Mouse (Mus musculus) embryonic facial prominence, embryonic 15.5 days (tissue): ENCODE measurements around the gene Eps8. TPM values are rescaled to one million over a fixed set of nuclear protein-coding genes. Genes with fewer than 3 reads are reported as not detected.

Experiments
- ATAC-seq: fragments of 200-750 bp; cut with Nextera tagmentation; 2 replicates; pipeline ENCODE4 v1.8.0; 2017; ENCODE audit warnings: low read depth, moderate TSS enrichment; ENCODE audit not compliant: insufficient number of reproducible peaks, low FRiP score, low TSS enrichment
- H3K27ac ChIP-seq: fragments of 300-500 bp; sonication (generic); replicated peaks from 2 replicates; pipeline ENCODE4 v1.5.1; 2015; ENCODE audit warnings: mild to moderate bottlenecking, inconsistent platforms
- H3K27me3 ChIP-seq: fragments of 300-500 bp; sonication (generic); 2 replicates; pipeline ENCODE4 v1.6.1; 2015; ENCODE audit warnings: inconsistent platforms
- H3K36me3 ChIP-seq: fragments of 300-500 bp; sonication (generic); 2 replicates; pipeline ENCODE4 v1.6.1; 2015; ENCODE audit warnings: mild to moderate bottlenecking, inconsistent platforms
- H3K4me1 ChIP-seq: fragments of 300-500 bp; sonication (generic); 2 replicates; pipeline ENCODE4 v1.6.1; 2015; ENCODE audit warnings: inconsistent platforms
- H3K4me2 ChIP-seq: fragments of 300-500 bp; sonication (generic); replicated peaks from 2 replicates; pipeline ENCODE4 v1.6.1; 2015; ENCODE audit warnings: mild to moderate bottlenecking, inconsistent platforms
- H3K4me3 ChIP-seq: fragments of 300-500 bp; sonication (generic); replicated peaks from 2 replicates; pipeline ENCODE4 v1.5.1; 2015; ENCODE audit warnings: mild to moderate bottlenecking, inconsistent platforms
- H3K9ac ChIP-seq: fragments of 300-500 bp; sonication (generic); 2 replicates; pipeline ENCODE4 v1.6.1; 2015; ENCODE audit warnings: inconsistent platforms
- H3K9me3 ChIP-seq: fragments of 300-500 bp; sonication (generic); replicated peaks from 2 replicates; pipeline ENCODE4 v1.6.1; 2016; ENCODE audit warnings: inconsistent platforms
- WGBS: fragments of 180-500 bp; shearing (Covaris S2); methylation state at CpG from one replicate; pipeline ENCODE4 v1.1.7; 2015; 5-methylcytosine and 5-hydroxymethylcytosine counted together
- polyA plus RNA-seq: library from polyadenylated mRNA; unstranded; fragments of >200 nt; fragmentation: Nextera tagmentation; extraction: Ambion mirVana; gene quantifications from 2 replicates; pipeline ENCODE4 v1.2.1, GENCODE M21; 2015

Eps8 gene
- polyA plus RNA-seq, 1 experiment from 2014 or later: 30.9 TPM

GRCm38 (mm10) chr6:137664936-137665335 is 10.3 kb upstream of the Eps8 start:
- Histone ChIP-seq H3K27ac (peak overlapping the region; percentile 45), H3K9me3 (no peaks in the 10 kb centered on the region), H3K4me3 (no peak overlapping the region), H3K4me2 (no peak overlapping the region), H3K36me3 (no peaks in the 10 kb centered on the region), H3K4me1 (no peaks in the 10 kb centered on the region), H3K9ac (no peak overlapping the region), H3K27me3 (no peaks in the 10 kb centered on the region)
- ATAC-seq: no peak
- 53% methylated on average over 3 of the region's 3 CpGs for WGBS

- Histone ChIP-seq H3K27me3 (no peaks in the 10 kb centered on the region), H3K27ac (no peak overlapping the region), H3K9ac (no peak overlapping the region), H3K4me3 (no peak overlapping the region), H3K4me1 (no peaks in the 10 kb centered on the region), H3K9me3 (no peaks in the 10 kb centered on the region), H3K4me2 (no peak overlapping the region), H3K36me3 (no peaks in the 10 kb centered on the region)
- ATAC-seq: no peak
- WGBS: 81% methylated on average over 23 of the region's 23 CpGs
Measured at GRCm38 (mm10) chr6:137661583-137662365, 7.1 kb upstream of the Eps8 start.

GRCm38 (mm10) chr6:137658426-137659088 is 3.9 kb upstream of the Eps8 start:
- Histone ChIP-seq H3K4me2 (no peak overlapping the region), H3K27ac (no peak overlapping the region), H3K36me3 (no peaks in the 10 kb centered on the region), H3K4me3 (no peak overlapping the region), H3K4me1 (no peaks in the 10 kb centered on the region), H3K9me3 (no peaks in the 10 kb centered on the region), H3K27me3 (no peaks in the 10 kb centered on the region), H3K9ac (no peak overlapping the region)
- no peak for ATAC-seq
- 79% methylated on average over 12 of the region's 12 CpGs for WGBS

GRCm38 (mm10) chr6:137657203-137657602 is 2.5 kb upstream of the Eps8 start:
- no peak overlapping the region for H3K9ac ChIP-seq
- H3K4me1 ChIP-seq: no peaks in the 10 kb centered on the region
- no peaks in the 10 kb centered on the region for H3K36me3 ChIP-seq
- H3K27ac ChIP-seq: no peak overlapping the region
- 60% methylated on average over 6 of the region's 6 CpGs for WGBS
- ATAC-seq: no peak
- H3K4me2 ChIP-seq: no peak overlapping the region
- H3K4me3 ChIP-seq: no peak overlapping the region
- H3K27me3 ChIP-seq: no peaks in the 10 kb centered on the region
- H3K9me3 ChIP-seq: no peaks in the 10 kb centered on the region

GRCm38 (mm10) chr6:137649528-137649927 is 5.1 kb downstream of the Eps8 start:
- Histone ChIP-seq H3K4me2 (peak overlapping the region; percentile 87), H3K9ac (no peak overlapping the region), H3K4me3 (peak overlapping the region; percentile 86), H3K27me3 (no peaks in the 10 kb centered on the region), H3K36me3 (no peaks in the 10 kb centered on the region), H3K27ac (no peak overlapping the region), H3K4me1 (peaks cover 6% of the 10 kb centered on the region; the same call in 1 of the 2 replicates), H3K9me3 (no peaks in the 10 kb centered on the region)
- ATAC-seq: no peak
- 17% methylated on average over 7 of the region's 7 CpGs for WGBS

- H3K36me3 ChIP-seq: no peaks in the 10 kb centered on the region
- H3K27me3 ChIP-seq: no peaks in the 10 kb centered on the region
- peak overlapping the region; percentile 87 for H3K4me2 ChIP-seq
- peak overlapping the region; percentile 86 for H3K4me3 ChIP-seq
- peaks cover 6% of the 10 kb centered on the region; the same call in 1 of the 2 replicates for H3K4me1 ChIP-seq
- H3K27ac ChIP-seq: peak overlapping the region; percentile 74; the same call in 1 of the 2 replicates
- WGBS: under 1% methylated on average over 34 of the region's 51 CpGs
- ATAC-seq: peak; percentile 74
- H3K9ac ChIP-seq: peak overlapping the region; percentile 63
- no peaks in the 10 kb centered on the region for H3K9me3 ChIP-seq
Measured at GRCm38 (mm10) chr6:137649068-137649480, 5.6 kb downstream of the Eps8 start.

- peak overlapping the region; percentile 86 for H3K4me3 ChIP-seq
- WGBS: under 1% methylated on average over 59 of the region's 59 CpGs
- H3K27me3 ChIP-seq: no peaks in the 10 kb centered on the region
- no peaks in the 10 kb centered on the region for H3K9me3 ChIP-seq
- H3K4me2 ChIP-seq: peak overlapping the region; percentile 87
- peak; percentile 61; the same call in 1 of the 2 replicates for ATAC-seq
- H3K4me1 ChIP-seq: peaks cover 6% of the 10 kb centered on the region; the same call in 1 of the 2 replicates
- peak overlapping the region; percentile 74 for H3K27ac ChIP-seq
- peak overlapping the region; percentile 63 for H3K9ac ChIP-seq
- H3K36me3 ChIP-seq: no peaks in the 10 kb centered on the region
Measured at GRCm38 (mm10) chr6:137648110-137649067, 6.3 kb downstream of the Eps8 start.

- Histone ChIP-seq H3K9ac (peak overlapping the region; percentile 63; the same call in 1 of the 2 replicates), H3K9me3 (no peaks in the 10 kb centered on the region), H3K27me3 (no peaks in the 10 kb centered on the region), H3K4me2 (peak overlapping the region; percentile 87), H3K4me3 (peak overlapping the region; percentile 86), H3K27ac (peak overlapping the region; percentile 74), H3K4me1 (peaks cover 6% of the 10 kb centered on the region; the same call in 1 of the 2 replicates), H3K36me3 (no peaks in the 10 kb centered on the region)
- WGBS: 8% methylated on average over 10 of the region's 10 CpGs
- ATAC-seq: no peak
Measured at GRCm38 (mm10) chr6:137647646-137648045, 7.0 kb downstream of the Eps8 start.

- H3K4me2 ChIP-seq: peak overlapping the region; percentile 87
- H3K27ac ChIP-seq: peak overlapping the region; percentile 22; the same call in 1 of the 2 replicates
- ATAC-seq: no peak
- no peaks in the 10 kb centered on the region for H3K36me3 ChIP-seq
- no peaks in the 10 kb centered on the region for H3K27me3 ChIP-seq
- H3K4me3 ChIP-seq: peak overlapping the region; percentile 86
- WGBS: 54% methylated on average over 2 of the region's 2 CpGs
- H3K4me1 ChIP-seq: peaks cover 6% of the 10 kb centered on the region; the same call in 1 of the 2 replicates
- H3K9ac ChIP-seq: no peak overlapping the region
- no peaks in the 10 kb centered on the region for H3K9me3 ChIP-seq
Measured at GRCm38 (mm10) chr6:137646726-137647125, 8.0 kb downstream of the Eps8 start.

- H3K4me1 ChIP-seq: peaks cover 6% of the 10 kb centered on the region; the same call in 1 of the 2 replicates
- no peaks in the 10 kb centered on the region for H3K9me3 ChIP-seq
- H3K4me3 ChIP-seq: no peak overlapping the region
- ATAC-seq: no peak
- no peaks in the 10 kb centered on the region for H3K27me3 ChIP-seq
- WGBS: 87% methylated on average over 5 of the region's 5 CpGs
- H3K4me2 ChIP-seq: no peak overlapping the region
- no peaks in the 10 kb centered on the region for H3K36me3 ChIP-seq
- no peak overlapping the region for H3K27ac ChIP-seq
- no peak overlapping the region for H3K9ac ChIP-seq
Measured at GRCm38 (mm10) chr6:137644893-137645292, 9.8 kb downstream of the Eps8 start.
